Mouse (Mus musculus): Measurements from ENCODE around the gene Fgfr2. TPM values are rescaled to one million over a fixed set of nuclear protein-coding genes. Genes with fewer than 3 reads are reported as not detected.

Fgfr2 gene
- polyA plus RNA-seq, 1 experiment = 14.7 TPM

DNA sequence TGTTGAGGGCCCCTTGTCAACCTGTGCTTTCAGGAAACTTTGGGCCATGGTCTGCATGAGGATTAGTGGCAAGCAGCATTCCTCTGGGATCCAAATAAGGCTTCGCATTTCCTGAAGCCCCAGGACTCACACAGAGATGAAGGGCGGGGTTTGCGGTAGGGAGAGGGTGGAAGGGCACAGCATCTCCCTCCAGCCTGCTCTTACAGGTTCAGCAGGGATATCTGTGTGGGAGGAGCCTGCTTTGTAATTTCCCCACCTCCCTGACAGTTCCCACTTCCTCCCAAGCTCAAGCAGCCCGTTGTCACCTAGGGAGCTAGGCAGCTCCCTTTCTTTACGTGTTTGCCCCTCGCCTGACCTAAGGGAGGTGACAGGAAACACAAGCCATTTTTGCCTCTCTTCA, 1134.1 kb downstream of the Fgfr2 start:
- H3K27ac ChIP-seq (ENCODE audit: insufficient read depth, low read depth, low read length) = no peak overlapping the region
- WGBS = 26% methylated on average over 6 of the region's 6 CpGs
- H3K27me3 ChIP-seq (ENCODE audit: control insufficient read depth, insufficient read depth, low read length) = no peaks in the 10 kb centered on the region
- H3K4me1 ChIP-seq (ENCODE audit: control insufficient read depth, insufficient read depth, insufficient read length, low read length) = no peaks in the 10 kb centered on the region
- no peak overlapping the region for H3K4me3 ChIP-seq (ENCODE audit: low read depth, low read length)
- H3K36me3 ChIP-seq (ENCODE audit: control insufficient read depth, insufficient read depth, low read length) = no peaks in the 10 kb centered on the region
- TF ChIP-seq CTCF (IDR thresholded peaks at IDR 0.05; ENCODE audit: extremely low read depth, insufficient read length, insufficient replicate concordance, low read depth, low read length) (no peak), POLR2A (IDR thresholded peaks at IDR 0.05; ENCODE audit: low read depth, low read length) (no peak)

DNA sequence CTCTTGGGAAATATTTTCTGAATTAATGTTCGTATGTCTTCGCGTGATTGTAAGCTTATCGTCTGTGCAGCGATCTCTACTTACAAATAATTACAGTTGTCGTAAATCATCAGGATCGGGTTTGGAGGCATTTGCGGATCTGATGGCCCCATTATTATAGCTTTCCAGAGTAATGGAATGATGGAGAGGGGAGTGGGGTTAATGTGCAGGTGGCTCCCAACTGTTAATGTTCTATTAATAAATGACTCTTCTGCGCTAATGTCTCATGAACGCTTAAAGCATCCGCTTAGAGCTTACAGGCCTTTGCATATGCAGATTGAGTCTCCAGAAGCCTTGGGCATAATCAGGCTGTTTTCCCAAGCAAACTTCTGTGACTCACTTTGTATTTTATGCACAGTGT, 1144.5 kb downstream of the Fgfr2 start:
- TF ChIP-seq POLR2A (IDR thresholded peaks at IDR 0.05; ENCODE audit: low read depth, low read length) (no peak), CTCF (IDR thresholded peaks at IDR 0.05; ENCODE audit: extremely low read depth, insufficient read length, insufficient replicate concordance, low read depth, low read length) (no peak)
- Histone ChIP-seq H3K4me1 (ENCODE audit: control insufficient read depth, insufficient read depth, insufficient read length, low read length) (no peaks in the 10 kb centered on the region), H3K36me3 (ENCODE audit: control insufficient read depth, insufficient read depth, low read length) (no peaks in the 10 kb centered on the region), H3K27ac (ENCODE audit: insufficient read depth, low read depth, low read length) (no peak overlapping the region), H3K27me3 (ENCODE audit: control insufficient read depth, insufficient read depth, low read length) (no peaks in the 10 kb centered on the region), H3K4me3 (ENCODE audit: low read depth, low read length) (no peak overlapping the region)
- WGBS = 42% methylated on average over 11 of the region's 11 CpGs

DNA sequence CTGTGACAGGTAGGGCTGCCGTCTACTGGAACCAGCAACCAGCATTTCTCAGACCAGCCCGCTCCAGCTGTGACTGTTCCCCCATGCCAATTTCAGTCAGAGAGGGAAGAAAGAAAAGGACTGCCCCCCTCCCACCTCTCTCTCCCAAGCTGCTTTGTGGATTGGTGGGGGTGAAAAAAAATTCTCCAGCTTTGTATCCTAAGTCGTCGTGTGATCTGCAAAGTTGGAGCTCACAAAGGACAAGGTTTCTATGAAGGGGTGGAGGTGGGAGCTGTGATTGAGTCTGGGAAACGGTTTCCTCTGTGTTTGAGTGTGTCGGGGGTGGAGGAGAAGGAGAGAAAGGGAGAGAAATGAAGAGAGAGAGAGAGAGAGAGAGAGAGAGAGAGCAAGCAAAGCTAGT, 1147.3 kb downstream of the Fgfr2 start:
- WGBS = 61% methylated on average over 6 of the region's 6 CpGs
- H3K4me1 ChIP-seq (ENCODE audit: control insufficient read depth, insufficient read depth, insufficient read length, low read length) = no peaks in the 10 kb centered on the region
- no peaks in the 10 kb centered on the region for H3K27me3 ChIP-seq (ENCODE audit: control insufficient read depth, insufficient read depth, low read length)
- H3K27ac ChIP-seq (ENCODE audit: insufficient read depth, low read depth, low read length) = no peak overlapping the region
- TF ChIP-seq CTCF (IDR thresholded peaks at IDR 0.05; ENCODE audit: extremely low read depth, insufficient read length, insufficient replicate concordance, low read depth, low read length) = no peak
- no peak for TF ChIP-seq POLR2A (IDR thresholded peaks at IDR 0.05; ENCODE audit: low read depth, low read length)
- H3K36me3 ChIP-seq (ENCODE audit: control insufficient read depth, insufficient read depth, low read length) = no peaks in the 10 kb centered on the region
- H3K4me3 ChIP-seq (ENCODE audit: low read depth, low read length) = no peak overlapping the region

DNA sequence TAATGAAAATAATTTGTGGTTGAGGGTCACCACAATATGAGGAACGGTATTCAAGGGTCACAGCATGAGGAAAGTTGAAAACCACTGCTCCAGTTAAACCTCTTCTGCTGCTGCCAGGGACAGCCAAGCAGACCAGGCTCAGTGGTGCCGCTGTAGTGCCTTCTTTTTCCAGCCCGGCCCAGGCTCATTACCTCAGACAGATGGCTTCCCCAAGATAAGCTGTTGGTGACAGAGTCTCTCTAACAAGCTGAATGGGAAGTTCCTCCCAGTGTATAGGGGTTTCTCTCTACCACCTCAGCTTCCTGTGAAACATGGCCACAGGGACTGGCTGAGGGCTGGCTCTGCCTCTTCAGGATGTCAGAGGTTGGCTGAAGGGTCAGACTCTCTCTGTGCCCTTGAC, 1152.9 kb downstream of the Fgfr2 start:
- H3K36me3 ChIP-seq (ENCODE audit: control insufficient read depth, insufficient read depth, low read length) = no peaks in the 10 kb centered on the region
- peaks cover 2% of the 10 kb centered on the region; the same call in 1 of the 2 replicates for H3K4me1 ChIP-seq (ENCODE audit: control insufficient read depth, insufficient read depth, insufficient read length, low read length)
- WGBS = 35% methylated on average over 3 of the region's 3 CpGs
- no peak for TF ChIP-seq CTCF (IDR thresholded peaks at IDR 0.05; ENCODE audit: extremely low read depth, insufficient read length, insufficient replicate concordance, low read depth, low read length)
- TF ChIP-seq POLR2A (IDR thresholded peaks at IDR 0.05; ENCODE audit: low read depth, low read length) = no peak
- H3K27me3 ChIP-seq (ENCODE audit: control insufficient read depth, insufficient read depth, low read length) = peaks cover 10% of the 10 kb centered on the region; the same call in 1 of the 2 replicates
- no peak overlapping the region for H3K4me3 ChIP-seq (ENCODE audit: low read depth, low read length)
- no peak overlapping the region for H3K27ac ChIP-seq (ENCODE audit: insufficient read depth, low read depth, low read length)

DNA sequence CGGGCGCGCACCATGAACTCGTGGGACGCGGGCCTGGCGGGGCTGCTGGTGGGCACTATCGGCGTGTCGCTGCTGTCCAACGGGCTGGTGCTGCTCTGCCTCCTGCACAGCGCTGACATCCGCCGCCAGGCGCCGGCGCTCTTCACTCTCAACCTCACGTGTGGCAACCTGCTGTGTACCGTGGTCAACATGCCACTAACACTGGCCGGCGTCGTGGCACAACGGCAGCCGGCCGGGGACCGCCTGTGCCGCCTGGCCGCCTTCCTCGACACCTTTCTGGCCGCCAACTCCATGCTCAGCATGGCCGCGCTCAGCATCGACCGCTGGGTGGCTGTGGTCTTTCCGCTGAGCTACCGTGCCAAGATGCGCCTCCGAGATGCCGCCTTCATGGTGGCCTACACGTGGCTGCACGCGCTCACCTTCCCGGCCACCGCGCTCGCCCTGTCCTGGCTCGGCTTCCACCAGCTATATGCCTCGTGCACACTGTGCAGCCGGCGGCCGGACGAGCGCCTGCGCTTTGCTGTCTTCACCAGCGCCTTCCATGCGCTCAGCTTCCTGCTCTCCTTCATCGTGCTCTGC, 1156.1 kb downstream of the Fgfr2 start:
- H3K27ac ChIP-seq (ENCODE audit: insufficient read depth, low read depth, low read length) = no peak overlapping the region
- H3K36me3 ChIP-seq (ENCODE audit: control insufficient read depth, insufficient read depth, low read length) = no peaks in the 10 kb centered on the region
- TF ChIP-seq POLR2A (IDR thresholded peaks at IDR 0.05; ENCODE audit: low read depth, low read length) (no peak), CTCF (IDR thresholded peaks at IDR 0.05; ENCODE audit: extremely low read depth, insufficient read length, insufficient replicate concordance, low read depth, low read length) (no peak)
- WGBS = 9% methylated on average over 56 of the region's 57 CpGs
- H3K4me1 ChIP-seq (ENCODE audit: control insufficient read depth, insufficient read depth, insufficient read length, low read length) = peaks cover 2% of the 10 kb centered on the region; the same call in 1 of the 2 replicates
- H3K4me3 ChIP-seq (ENCODE audit: low read depth, low read length) = no peak overlapping the region
- peaks cover 10% of the 10 kb centered on the region; the same call in 1 of the 2 replicates for H3K27me3 ChIP-seq (ENCODE audit: control insufficient read depth, insufficient read depth, low read length)

DNA sequence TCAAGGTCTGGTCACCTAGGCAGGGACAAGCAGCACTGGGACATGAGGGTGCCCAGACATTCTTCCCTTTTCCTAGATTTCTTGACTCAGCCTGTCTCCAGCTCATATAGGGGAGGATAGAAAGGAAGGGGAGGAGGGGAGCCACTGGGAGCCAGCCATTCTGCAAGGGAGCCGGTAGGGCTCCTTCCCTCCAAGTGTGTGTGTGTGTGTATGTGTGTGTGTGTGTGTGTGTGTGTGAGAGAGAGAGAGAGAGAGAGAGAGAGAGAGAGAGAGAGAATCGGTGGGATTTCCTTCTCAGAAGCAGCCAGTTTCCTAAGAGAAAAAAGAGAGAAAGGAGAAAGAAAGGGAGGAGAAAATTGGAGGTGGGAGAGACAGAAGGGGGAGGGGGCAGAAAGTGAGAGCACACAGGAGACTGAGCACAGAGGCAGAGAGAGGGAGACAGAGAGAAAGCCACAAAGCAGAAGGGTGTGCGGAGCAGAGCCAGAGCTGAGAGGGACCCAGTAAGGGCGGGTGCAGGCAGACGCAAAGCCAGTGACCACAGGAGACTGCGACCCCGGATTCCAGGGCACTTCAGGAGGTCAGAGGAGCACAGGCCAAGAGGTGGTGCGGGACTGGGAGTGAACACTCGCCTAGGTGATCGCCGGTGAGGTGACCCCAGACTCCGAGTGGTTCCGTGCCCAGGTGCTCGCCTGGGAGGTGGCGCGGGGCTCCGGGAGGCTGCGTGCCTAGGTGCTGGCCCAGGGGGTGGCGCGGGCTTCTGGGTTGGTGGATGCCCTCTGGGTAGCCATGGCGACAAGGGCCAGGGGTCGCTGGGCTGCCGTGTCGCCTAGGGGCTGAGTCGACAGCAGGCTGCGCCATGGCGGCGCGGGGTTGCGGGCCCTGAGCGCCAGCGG, 1156.9 kb downstream of the Fgfr2 start, which contains the start of gene Gpr26:
Gene Gpr26, plus strand, starts transcription at position 438 of the 893 bp plus-strand sequence.
- Histone ChIP-seq H3K27ac (ENCODE audit: insufficient read depth, low read depth, low read length) (no peak within 1 kb of the TSS), H3K36me3 (ENCODE audit: control insufficient read depth, insufficient read depth, low read length) (no peaks in the 10 kb centered on the region), H3K27me3 (ENCODE audit: control insufficient read depth, insufficient read depth, low read length) (peaks cover 10% of the 10 kb centered on the region; the same call in 1 of the 2 replicates), H3K4me3 (ENCODE audit: low read depth, low read length) (no peak within 1 kb of the TSS), H3K4me1 (ENCODE audit: control insufficient read depth, insufficient read depth, insufficient read length, low read length) (peaks cover 2% of the 10 kb centered on the region; the same call in 1 of the 2 replicates)
- WGBS = 6% methylated on average over 32 of the region's 32 CpGs
- no peak for TF ChIP-seq CTCF (IDR thresholded peaks at IDR 0.05; ENCODE audit: extremely low read depth, insufficient read length, insufficient replicate concordance, low read depth, low read length)
- no peak for TF ChIP-seq POLR2A (IDR thresholded peaks at IDR 0.05; ENCODE audit: low read depth, low read length)

DNA sequence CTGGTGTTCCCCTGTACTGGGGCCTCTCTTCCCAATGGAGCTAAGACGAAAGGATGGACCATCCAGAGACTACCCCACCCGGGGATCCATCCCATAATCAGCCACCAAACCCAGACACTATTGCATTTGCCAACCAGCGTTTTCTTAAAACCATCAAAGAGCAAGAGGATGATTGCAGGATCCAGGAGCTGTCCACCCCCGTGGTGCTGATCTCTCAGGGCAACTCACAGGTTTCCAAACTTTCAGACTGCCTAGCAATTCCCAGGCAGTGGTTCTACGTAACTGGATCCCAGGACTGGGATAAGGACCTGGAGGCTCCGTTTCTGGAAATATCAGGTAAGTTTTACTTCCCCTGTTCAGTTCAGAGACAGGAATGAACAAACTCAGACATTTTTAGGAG, 1162.6 kb downstream of the Fgfr2 start:
- TF ChIP-seq CTCF (IDR thresholded peaks at IDR 0.05; ENCODE audit: extremely low read depth, insufficient read length, insufficient replicate concordance, low read depth, low read length) (no peak), POLR2A (IDR thresholded peaks at IDR 0.05; ENCODE audit: low read depth, low read length) (no peak)
- Histone ChIP-seq H3K27me3 (ENCODE audit: control insufficient read depth, insufficient read depth, low read length) (no peaks in the 10 kb centered on the region), H3K4me3 (ENCODE audit: low read depth, low read length) (no peak overlapping the region), H3K36me3 (ENCODE audit: control insufficient read depth, insufficient read depth, low read length) (no peaks in the 10 kb centered on the region), H3K4me1 (ENCODE audit: control insufficient read depth, insufficient read depth, insufficient read length, low read length) (no peaks in the 10 kb centered on the region), H3K27ac (ENCODE audit: insufficient read depth, low read depth, low read length) (no peak overlapping the region)
- WGBS = 26% methylated on average over 6 of the region's 6 CpGs

All from small intestine, adult 2 months (tissue).